Mouse (Mus musculus) left cerebral cortex, postnatal 25 days (tissue): ENCODE results near the gene Pnliprp1. TPM values are rescaled to one million over a fixed set of nuclear protein-coding genes. Genes with fewer than 3 reads are reported as not detected.

ENCODE experiments used
- DNase-seq, 2 experiments: peaks; one replicate each; pipeline ENCODE4 v3.0.0; 2022; ENCODE audit warnings: low spot score in 2 of 2, mixed read lengths in 1 of 2
- intact Hi-C: fragments of 180-260 bp; cut with DNase I; formaldehyde crosslinking; loops from one replicate; pipeline ENCODE4 v1.15.1; 2025
- total RNA-seq, 2 experiments: library from RNA; stranded (reverse); gene quantifications; 2 replicates each; pipeline ENCODE4 v1.2.3; 2021

Pnliprp1 gene
- total RNA-seq, result not detected

GRCm38 (mm10) chr19:58728445-58729031 is at the start of gene Pnliprp1:
Pnliprp1 (plus strand) TSS chr19:58728887.
- peak; percentile 12 to 38 for DNase-seq
- intact Hi-C loops, result no loop called here

GRCm38 (mm10) chr19:58688933-58689332 is 39.8 kb upstream of the Pnliprp1 start:
- intact Hi-C loops, result no loop called here
- DNase-seq, result no peak

- DNase-seq, result no peak
- intact Hi-C loops, result no loop called here
These were observed 33.4 kb upstream of the Pnliprp1 start for GRCm38 (mm10) chr19:58695314-58695713.

- intact Hi-C loops, result no loop called here
- no peak for DNase-seq
These were observed 32.5 kb upstream of the Pnliprp1 start for GRCm38 (mm10) chr19:58696235-58696634.

GRCm38 (mm10) chr19:58704556-58704955 is 24.1 kb upstream of the Pnliprp1 start:
- peak in 1 of 2 experiments; percentile 32 for DNase-seq
- intact Hi-C loops, result no loop called here

GRCm38 (mm10) chr19:58708611-58709010 is 20.1 kb upstream of the Pnliprp1 start:
- intact Hi-C loops, result no loop called here

GRCm38 (mm10) chr19:58717925-58718324 is 10.8 kb upstream of the Pnliprp1 start:
- DNase-seq, result no peak
- intact Hi-C loops, result no loop called here

More at GRCm38 (mm10) chr19:58708611-58709010, 20.1 kb upstream of the Pnliprp1 start:
- DNase-seq, result peak in 1 of 2 experiments; percentile 28

- intact Hi-C loops, result no loop called here
- DNase-seq, result no peak
These were observed 8.2 kb upstream of the Pnliprp1 start for GRCm38 (mm10) chr19:58720439-58720838.

GRCm38 (mm10) chr19:58726551-58726950 is 2.1 kb upstream of the Pnliprp1 start:
- no peak for DNase-seq
- intact Hi-C loops, result no loop called here

- DNase-seq, result no peak
- intact Hi-C loops, result no loop called here
These were observed 931 bp upstream of the Pnliprp1 start for GRCm38 (mm10) chr19:58727756-58728155.

- no peak for DNase-seq
- intact Hi-C loops, result no loop called here
These were observed 4.5 kb downstream of the Pnliprp1 start for GRCm38 (mm10) chr19:58733216-58733615.

GRCm38 (mm10) chr19:58738111-58738510 is 9.4 kb downstream of the Pnliprp1 start:
- intact Hi-C loops, result no loop called here
- DNase-seq, result no peak

- intact Hi-C loops, result no loop called here
- DNase-seq, result no peak
These were observed 12.3 kb downstream of the Pnliprp1 start for GRCm38 (mm10) chr19:58741036-58741435.

GRCm38 (mm10) chr19:58742711-58743110 is 14.0 kb downstream of the Pnliprp1 start:
- no peak for DNase-seq
- intact Hi-C loops, result no loop called here

- intact Hi-C loops, result no loop called here
These were observed 15.0 kb downstream of the Pnliprp1 start for GRCm38 (mm10) chr19:58743736-58744135.

GRCm38 (mm10) chr19:58747498-58748000 is 18.9 kb downstream of the Pnliprp1 start:
- intact Hi-C loops, result no loop called here

More at GRCm38 (mm10) chr19:58743736-58744135, 15.0 kb downstream of the Pnliprp1 start:
- DNase-seq, result no peak

GRCm38 (mm10) chr19:58750822-58751221 is 22.1 kb downstream of the Pnliprp1 start:
- peak in 1 of 2 experiments; percentile 56 for DNase-seq

More at GRCm38 (mm10) chr19:58747498-58748000, 18.9 kb downstream of the Pnliprp1 start:
- DNase-seq, result no peak

GRCm38 (mm10) chr19:58751504-58751903 is 22.8 kb downstream of the Pnliprp1 start:
- intact Hi-C loops, result no loop called here

More at GRCm38 (mm10) chr19:58750822-58751221, 22.1 kb downstream of the Pnliprp1 start:
- intact Hi-C loops, result no loop called here

GRCm38 (mm10) chr19:58758871-58759270 is 30.2 kb downstream of the Pnliprp1 start:
- no peak for DNase-seq
- intact Hi-C loops, result no loop called here

More at GRCm38 (mm10) chr19:58751504-58751903, 22.8 kb downstream of the Pnliprp1 start:
- DNase-seq, result no peak

GRCm38 (mm10) chr19:58759423-58759822 is 30.7 kb downstream of the Pnliprp1 start, which contains the start of gene Pnliprp2:
Pnliprp2 (plus strand) TSS chr19:58759719.
- intact Hi-C loops, result no loop called here
- no peak for DNase-seq

GRCm38 (mm10) chr19:58762316-58762715 is 33.6 kb downstream of the Pnliprp1 start:
- intact Hi-C loops, result loop anchor here (2.0 kb wide), 1 partner anchor 42 kb away; no protein-coding TSS in a partner anchor
- DNase-seq, result no peak
